Mouse (Mus musculus) C2C12 (cell line): ENCODE data around the gene Sf1.

Source experiments
- CTCF ChIP-seq: IDR thresholded peaks from one replicate; pipeline ENCODE4 v1.5.1; 2011; ENCODE audit not compliant: control insufficient read depth, insufficient read depth, insufficient read length
- MAX ChIP-seq: IDR thresholded peaks from one replicate; pipeline ENCODE4 v1.6.1; 2011; ENCODE audit warnings: mild to moderate bottlenecking, control low read depth
- MYOD1 ChIP-seq: IDR thresholded peaks from one replicate; pipeline ENCODE4 v1.6.1; 2011; ENCODE audit warnings: low read depth; ENCODE audit not compliant: control insufficient read depth, insufficient read length
- MYOG ChIP-seq: IDR thresholded peaks from one replicate; pipeline ENCODE4 v1.6.1; 2011; ENCODE audit not compliant: control insufficient read depth, insufficient read length; ENCODE audit errors: extremely low read depth
- USF1 ChIP-seq: IDR thresholded peaks from one replicate; pipeline ENCODE4 v1.6.1; 2011; ENCODE audit warnings: low read depth, mild to moderate bottlenecking, control low read depth, moderate library complexity

DNA sequence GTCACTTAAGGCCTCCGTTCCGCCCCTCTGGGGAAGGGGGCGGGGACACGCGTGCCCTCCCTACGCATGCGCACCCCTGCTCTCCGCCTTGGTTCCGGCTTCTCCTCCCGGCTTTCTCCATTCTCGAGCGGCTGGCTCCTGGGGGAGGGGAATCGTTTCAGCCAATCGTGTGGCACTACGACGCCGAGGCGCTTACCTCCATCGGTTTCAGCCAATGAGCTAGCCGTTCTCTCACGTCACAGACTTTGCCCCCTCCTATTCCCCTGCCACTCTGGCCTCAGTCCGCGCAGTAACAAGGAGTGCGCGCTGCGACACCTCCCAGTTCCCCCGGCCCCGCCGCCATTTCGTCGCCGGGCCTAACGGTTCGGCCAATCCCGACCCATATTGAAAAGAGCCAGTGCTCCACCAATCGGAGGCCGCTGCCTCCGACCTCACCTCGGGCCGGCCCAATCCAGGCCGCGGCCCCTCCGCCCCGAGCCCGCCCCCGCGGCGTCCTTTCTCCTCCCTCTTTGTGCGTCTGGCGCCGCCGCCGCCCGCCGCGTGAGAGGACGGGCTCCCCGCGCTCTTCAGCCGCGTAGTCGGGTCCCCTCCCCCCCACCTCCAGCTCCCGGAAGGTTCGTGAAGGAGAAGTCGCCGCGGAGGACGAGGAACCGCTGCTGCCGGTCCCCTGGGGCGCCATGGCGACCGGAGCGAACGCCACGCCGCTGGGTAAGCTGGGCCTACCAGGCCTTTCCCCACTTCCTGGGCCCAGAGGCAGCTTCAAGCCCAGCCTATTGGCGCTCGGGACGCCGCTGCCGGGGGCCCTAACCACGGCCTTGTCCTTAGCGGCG is at the start of gene Sf1:
- TF ChIP-seq CTCF = no peak
- no peak for TF ChIP-seq MYOD1
- TF ChIP-seq MYOG = no peak
- no peak for TF ChIP-seq USF1
- TF ChIP-seq MAX = no peak
